Mouse (Mus musculus) liver, postnatal 0 days (tissue): ENCODE data around the gene Fam102a. TPM values are rescaled to one million over a fixed set of nuclear protein-coding genes. Genes with fewer than 3 reads are reported as not detected.

Experiments used
- ATAC-seq: fragments of 200-750 bp; cut with Nextera tagmentation; 2 replicates; pipeline ENCODE4 v1.8.0; 2017; ENCODE audit warnings: mild to moderate bottlenecking, moderate library complexity
- DNase-seq: peaks from one replicate; pipeline ENCODE4 v3.0.0-alpha.2; 2016
- H3K27ac ChIP-seq: fragments of 300-500 bp; sonication (generic); 2 replicates; pipeline ENCODE4 v1.5.1; 2014; ENCODE audit warnings: antibody characterized with exemption, moderate library complexity, mild to moderate bottlenecking, low read depth
- H3K27me3 ChIP-seq: fragments of 300-500 bp; sonication (generic); 2 replicates; pipeline ENCODE4 v1.6.1; 2014; ENCODE audit warnings: low read length, control low read depth, mixed read lengths; ENCODE audit not compliant: insufficient read depth
- H3K36me3 ChIP-seq: fragments of 300-500 bp; sonication (generic); replicated peaks from 2 replicates; pipeline ENCODE4 v1.6.1; 2014; ENCODE audit warnings: mild to moderate bottlenecking, control low read depth, low read length, moderate library complexity, mixed read lengths; ENCODE audit not compliant: insufficient read depth
- H3K4me1 ChIP-seq: fragments of 300-500 bp; sonication (generic); 2 replicates; pipeline ENCODE4 v1.6.1; 2014; ENCODE audit warnings: antibody characterized with exemption, mild to moderate bottlenecking, control low read depth; ENCODE audit not compliant: insufficient read depth
- H3K4me2 ChIP-seq: fragments of 300-500 bp; sonication (generic); 2 replicates; pipeline ENCODE4 v1.6.1; 2014; ENCODE audit warnings: low read depth, mild to moderate bottlenecking, low read length, moderate library complexity, mixed read lengths
- H3K4me3 ChIP-seq: fragments of 300-500 bp; sonication (generic); 2 replicates; pipeline ENCODE4 v1.5.1; 2014; ENCODE audit warnings: low read depth, low read length
- H3K9ac ChIP-seq: fragments of 300-500 bp; sonication (generic); replicated peaks from 2 replicates; pipeline ENCODE4 v1.6.1; 2014; ENCODE audit warnings: mild to moderate bottlenecking, moderate library complexity
- H3K9me3 ChIP-seq: fragments of 300-500 bp; sonication (generic); 2 replicates; pipeline ENCODE4 v1.6.1; 2016; ENCODE audit warnings: mild to moderate bottlenecking, control low read depth, low read length, mixed read lengths
- CTCF ChIP-seq: sonication (generic); IDR thresholded peaks from 2 replicates; pipeline ENCODE4 v1.5.1; 2016; ENCODE audit warnings: antibody characterized with exemption, low read depth
- EP300 ChIP-seq: IDR thresholded peaks from 2 replicates; pipeline ENCODE4 v1.6.1; 2016; ENCODE audit warnings: antibody characterized with exemption, low read depth, mild to moderate bottlenecking
- WGBS: fragments of 180-500 bp; shearing (Covaris S2); extraction: QIAGEN DNeasy Blood & Tissue Kit; methylation state at CpG from one replicate; pipeline ENCODE4 v1.1.7; 2014; ENCODE audit not compliant: insufficient replicate concordance; 5-methylcytosine and 5-hydroxymethylcytosine counted together
- polyA plus RNA-seq: library from polyadenylated mRNA; unstranded; fragments of >200 nt; fragmentation: Nextera tagmentation; extraction: Ambion mirVana; gene quantifications from 2 replicates; pipeline ENCODE4 v1.2.1, GENCODE M21; 2015

Fam102a gene
- polyA plus RNA-seq, 1 experiment from 2014 or later: 4.8 TPM

- 18% methylated on average over 23 of the region's 23 CpGs for WGBS
- Histone ChIP-seq H3K4me3 (peak overlapping the region; percentile 32), H3K27ac (0 out of 2 replicates have a peak overlapping the region, but pooled peaks have one; percentile 93), H3K9ac (0 out of 2 replicates have a peak overlapping the region, but pooled peaks have one; percentile 39), H3K36me3 (peaks cover 9% of the 10 kb centered on the region), H3K4me2 (peak overlapping the region; percentile 91), H3K27me3 (no peaks in the 10 kb centered on the region), H3K4me1 (peaks cover 45% of the 10 kb centered on the region), H3K9me3 (no peaks in the 10 kb centered on the region)
- DNase-seq (peak; percentile 65), ATAC-seq (no peak)
- peak; percentile 56 for TF ChIP-seq CTCF
- TF ChIP-seq EP300: no peak
Observed at GRCm38 (mm10) chr2:32610610-32611229, 75.6 kb downstream of the Fam102a start.

- Histone ChIP-seq H3K4me2 (no peak overlapping the region), H3K9ac (no peak overlapping the region), H3K27ac (no peak overlapping the region), H3K9me3 (no peaks in the 10 kb centered on the region), H3K36me3 (peaks cover 15% of the 10 kb centered on the region), H3K4me3 (no peak overlapping the region), H3K27me3 (no peaks in the 10 kb centered on the region), H3K4me1 (peaks cover 38% of the 10 kb centered on the region)
- no peak for TF ChIP-seq EP300
- DNase-seq (peak; percentile 56), ATAC-seq (no peak)
- 80% methylated on average over 26 of the region's 26 CpGs for WGBS
Observed at GRCm38 (mm10) chr2:32612274-32612673, 77.1 kb downstream of the Fam102a start.

GRCm38 (mm10) chr2:32617109-32617508 is 82.0 kb downstream of the Fam102a start:
- TF ChIP-seq EP300 (no peak), CTCF (no peak)
- Histone ChIP-seq H3K36me3 (peaks cover 29% of the 10 kb centered on the region), H3K9ac (no peak overlapping the region), H3K4me2 (no peak overlapping the region), H3K4me3 (no peak overlapping the region), H3K27me3 (no peaks in the 10 kb centered on the region), H3K4me1 (peaks cover 12% of the 10 kb centered on the region), H3K27ac (no peak overlapping the region), H3K9me3 (peaks cover 3% of the 10 kb centered on the region)
- WGBS: 85% methylated on average over 1 of the region's 1 CpGs
- no peak for DNase-seq
- no peak for ATAC-seq

- H3K36me3 ChIP-seq: peaks cover 29% of the 10 kb centered on the region
- TF ChIP-seq CTCF: peak; percentile 53
- TF ChIP-seq EP300: no peak
- H3K4me2 ChIP-seq: no peak overlapping the region
Observed at GRCm38 (mm10) chr2:32617601-32618000, 82.5 kb downstream of the Fam102a start.

GRCm38 (mm10) chr2:32618051-32618450 is 82.9 kb downstream of the Fam102a start:
- no peak overlapping the region for H3K9ac ChIP-seq
- TF ChIP-seq CTCF: no peak
- no peak for TF ChIP-seq EP300
- peaks cover 3% of the 10 kb centered on the region for H3K9me3 ChIP-seq
- WGBS: 85% methylated on average over 9 of the region's 9 CpGs
- peaks cover 29% of the 10 kb centered on the region for H3K36me3 ChIP-seq
- no peak overlapping the region for H3K4me3 ChIP-seq
- no peak overlapping the region for H3K27ac ChIP-seq
- ATAC-seq: no peak
- H3K4me2 ChIP-seq: no peak overlapping the region
- peaks cover 12% of the 10 kb centered on the region for H3K4me1 ChIP-seq
- H3K27me3 ChIP-seq: no peaks in the 10 kb centered on the region
- no peak for DNase-seq

More at GRCm38 (mm10) chr2:32617601-32618000, 82.5 kb downstream of the Fam102a start:
- no peak for ATAC-seq
- WGBS: 89% methylated on average over 4 of the region's 4 CpGs
- Histone ChIP-seq H3K4me3 (no peak overlapping the region), H3K9ac (no peak overlapping the region), H3K9me3 (peaks cover 3% of the 10 kb centered on the region), H3K27ac (no peak overlapping the region), H3K27me3 (no peaks in the 10 kb centered on the region), H3K4me1 (peaks cover 12% of the 10 kb centered on the region)
- no peak for DNase-seq

Other genes with a start within 250 kb of the Fam102a start
- gene Golga2, start 247.9 kb upstream of the Fam102a start, polyA plus RNA-seq: 5.8 and 7.0 TPM in 2 replicates
- 188 and 209 TPM in 2 replicates for gene Swi5, start 247.3 kb upstream of the Fam102a start, polyA plus RNA-seq
- gene Ciz1, start 183.0 kb upstream of the Fam102a start, polyA plus RNA-seq: 9.0 and 9.9 TPM in 2 replicates
- gene Dnm1, start 182.0 kb upstream of the Fam102a start, polyA plus RNA-seq: 0.06 and 0.25 TPM in 2 replicates
- gene 1110008P14Rik, start 153.4 kb upstream of the Fam102a start, polyA plus RNA-seq: 30.1 and 32.2 TPM in 2 replicates
- gene Lcn2, start 147.1 kb upstream of the Fam102a start, polyA plus RNA-seq: 411 and 419 TPM in 2 replicates
- 13.8 and 15.7 TPM in 2 replicates for gene Ptges2, start 139.4 kb upstream of the Fam102a start, polyA plus RNA-seq
- 1.6 and 1.8 TPM in 2 replicates for gene Naif1, start 84.9 kb upstream of the Fam102a start, polyA plus RNA-seq
- 32.4 and 36.9 TPM in 2 replicates for gene Slc25a25, start 83.9 kb upstream of the Fam102a start, polyA plus RNA-seq
- gene Dpm2, start 35.5 kb downstream of the Fam102a start, polyA plus RNA-seq: 37.0 and 41.7 TPM in 2 replicates
- gene Pip5kl1, start 39.5 kb downstream of the Fam102a start, polyA plus RNA-seq: not detected in 2 replicates
- not detected in 2 replicates for gene 9430097D07Rik, start 40.4 kb downstream of the Fam102a start, polyA plus RNA-seq
- 4.3 and 5.8 TPM in 2 replicates for gene St6galnac4, start 51.8 kb downstream of the Fam102a start, polyA plus RNA-seq
- gene St6galnac6, start 64.4 kb downstream of the Fam102a start, polyA plus RNA-seq: 14.0 and 15.9 TPM in 2 replicates
- 1.3 and 5.9 TPM in 2 replicates for gene Ak1, start 86.4 kb downstream of the Fam102a start, polyA plus RNA-seq
- gene Eng, start 111.3 kb downstream of the Fam102a start, polyA plus RNA-seq: 29.9 and 30.2 TPM in 2 replicates
- 85.3 and 95.9 TPM in 2 replicates for gene Fpgs, start 168.8 kb downstream of the Fam102a start, polyA plus RNA-seq
- 49.5 and 53.7 TPM in 2 replicates for gene Cdk9, start 177.7 kb downstream of the Fam102a start, polyA plus RNA-seq
- 7.6 and 8.3 TPM in 2 replicates for gene Sh2d3c, start 185.7 kb downstream of the Fam102a start, polyA plus RNA-seq
- gene 6330409D20Rik, start 205.7 kb downstream of the Fam102a start, polyA plus RNA-seq: not detected in 2 replicates
- gene Tor2a, start 221.9 kb downstream of the Fam102a start, polyA plus RNA-seq: 34.6 and 34.7 TPM in 2 replicates
- 0.08 TPM in 1 of 2 replicates, not detected in the other for gene Ttc16, start 240.3 kb downstream of the Fam102a start, polyA plus RNA-seq
- gene Ptrh1, start 240.5 kb downstream of the Fam102a start, polyA plus RNA-seq: 1.1 TPM in 2 replicates
- gene Cfap157, start 249.1 kb downstream of the Fam102a start, polyA plus RNA-seq: 0.25 TPM in 1 of 2 replicates, not detected in the other